Mouse (Mus musculus): ENCODE measurements around the gene Fchsd2. TPM values are rescaled to one million over a fixed set of nuclear protein-coding genes. Genes with fewer than 3 reads are reported as not detected.
A peak's percentile ranks its signal among the peaks of the same experiment; 100 is the strongest.

Fchsd2 gene
- polyA plus RNA-seq, 1 experiment from 2014 or later: 42.0 TPM

DNA sequence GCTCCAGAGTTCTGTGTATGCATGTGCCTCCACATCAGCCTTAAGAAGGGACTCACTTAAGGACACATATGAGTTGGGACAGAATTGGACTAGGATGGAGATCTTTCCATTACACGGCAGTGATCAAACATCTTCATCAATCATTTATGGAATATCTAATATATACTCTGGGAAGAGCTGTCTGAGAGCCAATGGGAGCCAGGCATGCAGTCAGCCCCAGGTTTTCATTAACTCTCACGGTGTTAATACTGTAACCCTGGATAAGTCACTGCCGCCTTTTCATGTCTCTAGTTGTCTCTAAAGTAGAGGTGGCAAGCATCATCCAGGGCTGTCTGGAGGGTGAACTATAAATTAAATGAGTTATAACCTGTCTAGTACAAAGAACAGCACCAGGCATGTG lies 220.4 kb downstream of the Fchsd2 start:
- WGBS: 74% methylated on average over 3 of the region's 3 CpGs
- Histone ChIP-seq H3K4me3 (ENCODE audit: low read depth, low read length) (no peak overlapping the region), H3K27me3 (ENCODE audit: control insufficient read depth, insufficient read depth, low read depth, low read length) (no peaks in the 10 kb centered on the region), H3K9ac (ENCODE audit: low read depth, low read length) (no peak overlapping the region), H3K4me2 (ENCODE audit: low read length) (no peak overlapping the region), H3K27ac (ENCODE audit: low read length) (no peak overlapping the region), H3K36me3 (ENCODE audit: control insufficient read depth, insufficient read depth, low read length) (no peaks in the 10 kb centered on the region), H3K4me1 (ENCODE audit: control insufficient read depth, insufficient read depth, low read length) (peaks cover 9% of the 10 kb centered on the region; the same call in 1 of the 2 replicates), H3K9me3 (replicated peaks; ENCODE audit: control insufficient read depth, low read length, poor library complexity, severe bottlenecking) (no peaks in the 10 kb centered on the region)
- no peak for ATAC-seq

DNA sequence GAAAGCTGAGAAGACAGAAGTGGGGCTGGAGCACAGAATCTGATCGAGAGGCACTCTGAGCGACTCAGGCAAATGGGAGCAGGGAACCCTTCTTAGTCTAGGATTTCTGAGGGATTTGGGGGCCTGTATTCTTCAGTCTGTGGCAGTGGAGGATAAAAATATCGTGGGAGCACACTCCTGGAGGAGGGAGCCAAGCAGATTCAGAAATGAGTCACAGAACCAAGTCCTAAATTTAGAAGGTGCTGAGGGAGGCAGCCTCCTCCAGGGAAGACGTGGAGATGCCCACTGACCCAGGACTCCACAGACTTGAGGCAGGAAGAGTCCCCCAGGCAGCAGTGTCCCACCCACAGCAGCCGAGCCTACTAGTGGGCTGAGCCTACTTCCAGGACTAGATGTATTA lies 221.7 kb downstream of the Fchsd2 start:
- no peak overlapping the region for H3K27ac ChIP-seq (ENCODE audit: low read length)
- H3K4me2 ChIP-seq (ENCODE audit: low read length): no peak overlapping the region
- H3K9ac ChIP-seq (ENCODE audit: low read depth, low read length): no peak overlapping the region
- peaks cover 9% of the 10 kb centered on the region; the same call in 1 of the 2 replicates for H3K4me1 ChIP-seq (ENCODE audit: control insufficient read depth, insufficient read depth, low read length)
- H3K9me3 ChIP-seq (replicated peaks; ENCODE audit: control insufficient read depth, low read length, poor library complexity, severe bottlenecking): no peaks in the 10 kb centered on the region
- H3K27me3 ChIP-seq (ENCODE audit: control insufficient read depth, insufficient read depth, low read depth, low read length): no peaks in the 10 kb centered on the region
- no peak overlapping the region for H3K4me3 ChIP-seq (ENCODE audit: low read depth, low read length)
- H3K36me3 ChIP-seq (ENCODE audit: control insufficient read depth, insufficient read depth, low read length): no peaks in the 10 kb centered on the region
- 63% methylated on average over 5 of the region's 5 CpGs for WGBS
- ATAC-seq: no peak

DNA sequence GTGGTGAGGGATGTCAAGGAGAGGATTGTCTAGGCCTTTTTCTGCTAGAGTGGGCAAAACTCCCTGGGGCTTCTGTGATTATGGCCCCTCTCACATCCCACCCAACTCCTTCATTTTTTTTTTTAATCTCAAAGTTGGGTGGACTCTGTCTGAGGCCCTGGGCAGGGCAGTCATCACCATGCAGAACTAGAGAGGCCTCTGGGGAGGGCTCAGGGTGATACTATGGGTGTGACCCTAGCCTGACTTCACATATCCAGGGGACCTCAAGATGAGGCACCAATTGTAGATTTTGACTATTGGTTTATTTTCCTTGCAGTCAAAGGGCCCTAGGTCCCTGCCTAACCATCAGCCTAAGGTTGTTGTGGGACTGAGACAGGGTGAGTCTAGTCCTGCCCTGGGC lies 223.0 kb downstream of the Fchsd2 start:
- H3K4me1 ChIP-seq (ENCODE audit: control insufficient read depth, insufficient read depth, low read length): peaks cover 11% of the 10 kb centered on the region

DNA sequence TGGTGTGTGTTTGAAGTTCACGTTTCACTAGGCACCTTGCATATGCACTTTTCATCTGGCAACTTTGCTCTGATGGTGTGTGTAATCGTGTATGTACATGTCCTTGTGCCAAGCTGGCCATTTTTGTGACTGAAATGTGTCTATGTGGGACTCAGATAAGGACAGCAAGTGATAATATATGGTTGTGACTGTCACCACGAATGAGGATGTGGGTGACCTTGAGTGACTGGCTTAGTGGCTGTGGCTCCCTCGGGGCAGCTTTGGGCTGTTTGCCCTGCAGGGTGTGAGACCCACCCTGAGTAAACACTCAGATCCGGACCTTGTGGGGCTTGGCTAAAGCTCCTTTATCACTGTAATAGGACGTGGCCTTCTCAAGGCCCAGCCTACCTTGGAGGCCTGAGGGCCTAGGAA lies 223.9 kb downstream of the Fchsd2 start:
- Histone ChIP-seq H3K9me3 (replicated peaks; ENCODE audit: control insufficient read depth, low read length, poor library complexity, severe bottlenecking) (no peaks in the 10 kb centered on the region), H3K4me3 (ENCODE audit: low read depth, low read length) (no peak overlapping the region), H3K4me2 (ENCODE audit: low read length) (no peak overlapping the region), H3K36me3 (ENCODE audit: control insufficient read depth, insufficient read depth, low read length) (no peaks in the 10 kb centered on the region), H3K27me3 (ENCODE audit: control insufficient read depth, insufficient read depth, low read depth, low read length) (no peaks in the 10 kb centered on the region), H3K9ac (ENCODE audit: low read depth, low read length) (no peak overlapping the region), H3K4me1 (ENCODE audit: control insufficient read depth, insufficient read depth, low read length) (peaks cover 8% of the 10 kb centered on the region), H3K27ac (ENCODE audit: low read length) (no peak overlapping the region)
- no peak for ATAC-seq
- 77% methylated on average over 6 of the region's 6 CpGs for WGBS

More for the DNA sequence above, 223.0 kb downstream of the Fchsd2 start:
- ATAC-seq: no peak
- H3K4me2 ChIP-seq (ENCODE audit: low read length): no peak overlapping the region
- no peak overlapping the region for H3K4me3 ChIP-seq (ENCODE audit: low read depth, low read length)
- no peaks in the 10 kb centered on the region for H3K27me3 ChIP-seq (ENCODE audit: control insufficient read depth, insufficient read depth, low read depth, low read length)
- no peak overlapping the region for H3K9ac ChIP-seq (ENCODE audit: low read depth, low read length)
- no peaks in the 10 kb centered on the region for H3K9me3 ChIP-seq (replicated peaks; ENCODE audit: control insufficient read depth, low read length, poor library complexity, severe bottlenecking)
- no peaks in the 10 kb centered on the region for H3K36me3 ChIP-seq (ENCODE audit: control insufficient read depth, insufficient read depth, low read length)
- no peak overlapping the region for H3K27ac ChIP-seq (ENCODE audit: low read length)

DNA sequence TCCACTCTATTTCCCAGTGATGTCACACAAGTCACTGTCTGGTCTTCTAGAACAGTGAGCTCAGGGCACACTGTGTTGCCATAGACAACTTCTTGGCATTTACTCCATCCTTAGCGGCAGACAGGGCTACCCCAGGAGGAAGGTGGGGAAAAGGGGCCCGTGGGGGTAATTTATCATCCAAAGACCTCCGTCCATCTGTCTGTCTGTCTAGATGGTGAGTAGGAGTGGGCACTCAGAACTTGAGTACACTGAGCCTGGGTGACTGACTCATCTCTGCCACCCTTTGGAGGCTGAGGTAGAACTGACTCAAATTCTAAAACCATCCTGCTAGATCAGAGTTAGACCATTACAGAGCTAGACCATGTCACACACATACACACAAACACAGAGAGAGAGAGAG lies 224.4 kb downstream of the Fchsd2 start, which contains the start of gene Stard10:
Stard10 (plus strand) TSS at position 73 of the 400 bp plus-strand sequence.
- H3K27me3 ChIP-seq (ENCODE audit: control insufficient read depth, insufficient read depth, low read depth, low read length): no peaks in the 10 kb centered on the region
- H3K4me3 ChIP-seq (ENCODE audit: low read depth, low read length): no peak within 1 kb of the TSS
- H3K36me3 ChIP-seq (ENCODE audit: control insufficient read depth, insufficient read depth, low read length): no peaks in the 10 kb centered on the region
- H3K27ac ChIP-seq (ENCODE audit: low read length): no peak within 1 kb of the TSS
- WGBS: 80% methylated on average over 3 of the region's 3 CpGs
- no peak for ATAC-seq
- H3K9me3 ChIP-seq (replicated peaks; ENCODE audit: control insufficient read depth, low read length, poor library complexity, severe bottlenecking): no peaks in the 10 kb centered on the region
- no peak within 1 kb of the TSS for H3K4me2 ChIP-seq (ENCODE audit: low read length)
- H3K9ac ChIP-seq (ENCODE audit: low read depth, low read length): no peak within 1 kb of the TSS
- H3K4me1 ChIP-seq (ENCODE audit: control insufficient read depth, insufficient read depth, low read length): peaks cover 10% of the 10 kb centered on the region

DNA sequence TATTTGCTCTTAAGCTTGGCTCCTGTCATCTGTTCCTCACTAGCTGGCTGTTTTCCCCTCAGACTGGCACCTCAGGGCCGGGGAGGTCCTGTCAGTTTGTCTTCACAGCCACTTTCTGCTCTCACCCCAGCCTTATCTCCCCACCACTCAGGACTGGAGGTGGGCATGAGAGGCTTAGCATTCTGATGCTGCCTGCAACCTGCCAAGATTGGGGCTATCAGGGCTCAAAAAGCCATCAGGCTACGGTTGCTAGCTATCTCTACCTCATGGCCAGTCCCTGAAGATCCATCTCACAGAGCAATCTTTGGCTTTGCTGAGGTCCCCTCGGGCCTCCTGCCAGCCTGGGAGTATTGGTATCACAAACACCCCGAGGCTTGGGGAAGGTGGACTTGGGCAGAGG lies 226.2 kb downstream of the Fchsd2 start:
- no peaks in the 10 kb centered on the region for H3K9me3 ChIP-seq (replicated peaks; ENCODE audit: control insufficient read depth, low read length, poor library complexity, severe bottlenecking)
- no peak overlapping the region for H3K4me2 ChIP-seq (ENCODE audit: low read length)
- H3K27ac ChIP-seq (ENCODE audit: low read length): no peak overlapping the region
- no peaks in the 10 kb centered on the region for H3K36me3 ChIP-seq (ENCODE audit: control insufficient read depth, insufficient read depth, low read length)
- no peak overlapping the region for H3K9ac ChIP-seq (ENCODE audit: low read depth, low read length)
- no peak overlapping the region for H3K4me3 ChIP-seq (ENCODE audit: low read depth, low read length)
- H3K4me1 ChIP-seq (ENCODE audit: control insufficient read depth, insufficient read depth, low read length): peaks cover 14% of the 10 kb centered on the region
- no peaks in the 10 kb centered on the region for H3K27me3 ChIP-seq (ENCODE audit: control insufficient read depth, insufficient read depth, low read depth, low read length)
- WGBS: 73% methylated on average over 4 of the region's 4 CpGs
- no peak for ATAC-seq

DNA sequence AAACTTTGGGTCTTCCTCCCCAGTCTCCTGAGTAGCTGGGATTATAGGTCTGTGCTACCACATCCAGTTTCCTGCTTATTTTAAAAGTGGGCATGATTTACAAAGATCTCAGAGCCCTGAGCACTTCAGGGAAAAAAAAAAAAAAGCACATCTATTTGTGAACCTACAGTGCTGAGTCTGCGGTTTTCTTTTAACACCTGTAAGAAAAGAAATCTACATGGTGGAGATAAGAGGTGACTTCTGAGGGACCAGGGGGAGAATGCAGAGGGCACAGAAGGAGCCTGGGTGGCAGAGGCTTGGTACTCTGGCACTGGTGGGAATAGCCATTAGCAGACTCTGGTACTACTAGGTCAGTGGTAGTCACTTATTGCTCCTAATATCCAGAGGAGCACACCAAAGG lies 227.1 kb downstream of the Fchsd2 start:
- Histone ChIP-seq H3K36me3 (ENCODE audit: control insufficient read depth, insufficient read depth, low read length) (no peaks in the 10 kb centered on the region), H3K9me3 (replicated peaks; ENCODE audit: control insufficient read depth, low read length, poor library complexity, severe bottlenecking) (no peaks in the 10 kb centered on the region), H3K4me1 (ENCODE audit: control insufficient read depth, insufficient read depth, low read length) (peaks cover 14% of the 10 kb centered on the region), H3K27me3 (ENCODE audit: control insufficient read depth, insufficient read depth, low read depth, low read length) (no peaks in the 10 kb centered on the region), H3K9ac (ENCODE audit: low read depth, low read length) (no peak overlapping the region), H3K4me2 (ENCODE audit: low read length) (no peak overlapping the region), H3K4me3 (ENCODE audit: low read depth, low read length) (no peak overlapping the region), H3K27ac (ENCODE audit: low read length) (no peak overlapping the region)
- 73% methylated on average over 1 of the region's 1 CpGs for WGBS
- ATAC-seq: no peak

DNA sequence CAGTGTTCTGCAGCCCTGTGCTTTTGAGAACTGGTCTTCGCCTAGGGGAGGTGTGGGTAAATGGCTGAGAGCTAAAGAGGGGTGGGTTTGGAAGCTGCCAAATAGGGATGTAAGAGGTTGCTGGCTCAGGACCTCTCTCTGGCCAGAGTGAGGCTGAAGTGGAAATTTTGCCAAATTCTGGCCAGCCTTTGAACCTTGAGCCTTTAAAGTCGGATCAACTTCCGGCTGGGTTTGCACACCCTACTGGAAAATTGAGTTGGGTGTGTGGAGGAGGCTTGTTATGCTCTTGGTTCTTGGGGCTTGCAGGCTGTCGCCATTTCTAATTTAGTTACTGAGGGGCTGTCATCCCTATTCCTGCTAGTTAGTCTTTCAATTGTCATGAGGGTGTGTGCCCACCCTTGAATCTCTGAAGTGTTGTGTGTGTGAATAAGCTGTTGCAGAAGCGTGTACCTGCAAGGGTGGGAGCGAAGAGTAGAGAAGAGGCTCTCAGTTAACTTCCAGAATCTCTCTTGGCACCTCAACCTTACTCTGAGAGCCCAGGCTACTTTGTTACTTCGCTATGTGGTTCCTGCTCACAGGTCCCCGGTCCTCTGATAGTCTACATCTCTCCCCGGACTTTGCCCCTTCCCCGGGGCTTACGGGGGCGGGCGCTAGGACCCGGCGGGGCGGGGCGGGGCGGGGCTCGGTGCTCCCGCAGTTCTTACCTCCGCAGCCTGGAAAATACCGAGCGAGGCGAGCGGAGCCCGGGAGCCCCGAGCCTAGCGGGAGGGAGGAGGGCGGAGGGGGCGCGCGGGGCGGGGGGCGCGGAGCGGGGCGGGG lies 227.9 kb downstream of the Fchsd2 start:
- H3K27me3 ChIP-seq (ENCODE audit: control insufficient read depth, insufficient read depth, low read depth, low read length): no peaks in the 10 kb centered on the region
- peak overlapping the region; percentile 99 for H3K4me2 ChIP-seq (ENCODE audit: low read length)
- H3K4me1 ChIP-seq (ENCODE audit: control insufficient read depth, insufficient read depth, low read length): peaks cover 14% of the 10 kb centered on the region
- peak overlapping the region; percentile 79 for H3K4me3 ChIP-seq (ENCODE audit: low read depth, low read length)
- no peaks in the 10 kb centered on the region for H3K36me3 ChIP-seq (ENCODE audit: control insufficient read depth, insufficient read depth, low read length)
- H3K9ac ChIP-seq (ENCODE audit: low read depth, low read length): peak overlapping the region; percentile 79
- ATAC-seq: peak; percentile 81
- WGBS: 4% methylated on average over 25 of the region's 37 CpGs
- H3K27ac ChIP-seq (ENCODE audit: low read length): no peak overlapping the region
- H3K9me3 ChIP-seq (replicated peaks; ENCODE audit: control insufficient read depth, low read length, poor library complexity, severe bottlenecking): no peaks in the 10 kb centered on the region

DNA sequence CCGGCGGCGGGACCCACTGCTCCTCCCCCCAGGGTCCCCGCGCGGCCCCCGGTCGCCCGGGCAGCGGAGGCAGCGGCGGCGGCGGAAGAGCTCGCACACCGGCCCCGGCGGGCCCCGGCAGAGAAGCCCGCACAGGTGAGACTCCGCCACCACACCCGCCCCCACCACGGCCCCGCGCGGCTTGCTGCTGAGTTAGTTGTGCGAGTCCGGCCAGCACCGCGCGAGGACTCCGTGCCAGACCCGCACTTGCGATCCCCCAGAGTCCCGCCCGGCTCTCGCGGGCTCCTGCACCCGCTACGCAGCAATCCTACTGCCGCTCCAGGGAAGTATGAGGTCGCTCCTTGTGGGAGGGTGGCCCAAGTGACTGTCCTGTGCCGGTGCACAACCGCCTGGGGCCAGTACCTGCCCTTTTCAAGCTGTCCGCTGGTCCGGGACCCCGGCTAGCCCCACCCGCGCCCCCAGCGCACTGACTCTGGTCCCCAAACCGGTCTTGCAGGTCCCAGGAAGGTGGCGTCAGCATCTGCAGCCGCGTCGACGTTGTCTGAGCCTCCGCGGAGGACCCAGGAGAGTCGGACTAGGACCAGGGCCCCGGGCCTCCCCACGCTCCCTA lies 228.7 kb downstream of the Fchsd2 start:
- 0% methylated on average over 39 of the region's 61 CpGs for WGBS
- Histone ChIP-seq H3K27ac (ENCODE audit: low read length) (no peak overlapping the region), H3K4me1 (ENCODE audit: control insufficient read depth, insufficient read depth, low read length) (peaks cover 14% of the 10 kb centered on the region), H3K4me2 (ENCODE audit: low read length) (peak overlapping the region; percentile 99), H3K27me3 (ENCODE audit: control insufficient read depth, insufficient read depth, low read depth, low read length) (no peaks in the 10 kb centered on the region), H3K9me3 (replicated peaks; ENCODE audit: control insufficient read depth, low read length, poor library complexity, severe bottlenecking) (no peaks in the 10 kb centered on the region), H3K4me3 (ENCODE audit: low read depth, low read length) (peak overlapping the region; percentile 79), H3K36me3 (ENCODE audit: control insufficient read depth, insufficient read depth, low read length) (no peaks in the 10 kb centered on the region), H3K9ac (ENCODE audit: low read depth, low read length) (peak overlapping the region; percentile 79)
- peak; percentile 61 for ATAC-seq
